Mouse (Mus musculus) testis, adult 2 months (tissue): Measurements from ENCODE around the gene Bad.

ENCODE experiments used
- CTCF ChIP-seq: fragments of 200-500 bp; IDR thresholded peaks from 2 replicates; pipeline ENCODE4 v1.5.1; 2012; ENCODE audit warnings: low read depth, mild to moderate bottlenecking, inconsistent platforms, low read length, moderate library complexity; ENCODE audit not compliant: control insufficient read depth, insufficient read depth, insufficient replicate concordance
- POLR2A ChIP-seq: fragments of 200-500 bp; IDR thresholded peaks from 2 replicates; pipeline ENCODE4 v1.6.1; 2012; ENCODE audit warnings: low read depth, mild to moderate bottlenecking, inconsistent platforms, low read length, moderate library complexity; ENCODE audit not compliant: control insufficient read depth

DNA sequence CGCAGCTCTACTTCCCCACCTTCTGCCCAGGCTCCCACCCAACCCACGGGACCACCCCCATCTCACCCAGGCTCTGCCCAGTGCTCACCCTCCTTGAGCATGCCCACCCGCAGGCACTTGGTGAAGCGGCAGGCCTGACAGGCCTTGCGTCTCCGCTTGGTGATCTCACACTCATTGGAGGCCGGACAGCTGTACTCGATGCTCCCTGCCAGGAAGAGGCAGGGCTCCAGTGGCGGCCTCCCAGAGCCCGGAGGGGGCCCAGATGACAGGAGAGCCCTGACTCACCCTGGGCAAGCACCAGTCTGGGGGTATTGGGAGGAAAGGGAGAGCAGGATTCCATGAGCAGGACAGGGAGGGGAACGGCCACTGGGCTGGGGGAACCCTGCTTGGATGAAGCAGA, 27.7 kb upstream of the Bad start:
- TF ChIP-seq CTCF (no peak), POLR2A (no peak)
